Mouse (Mus musculus) erythroblast, embryonic 14.5 days (primary cell): Measurements from ENCODE around the gene Akirin1.

Experiments
- GATA1 ChIP-seq: IDR thresholded peaks from 2 replicates; pipeline ENCODE4 v1.6.1; 2012; ENCODE audit warnings: low read length, inconsistent platforms, mixed read lengths
- TAL1 ChIP-seq: IDR thresholded peaks from 3 replicates; pipeline ENCODE4 v1.6.1; 2012; ENCODE audit warnings: low read length, inconsistent platforms, mixed read lengths

- TF ChIP-seq GATA1 (no peak), TAL1 (no peak)
Measured at GRCm38 (mm10) chr4:123687025-123687781, 62.9 kb downstream of the Akirin1 start.
